Mouse (Mus musculus) intestine, embryonic 14.5 days (tissue): ENCODE data around the gene Eif4a3. TPM values are rescaled to one million over a fixed set of nuclear protein-coding genes. Genes with fewer than 3 reads are reported as not detected.
A peak's percentile ranks its signal among the peaks of the same experiment; 100 is the strongest.
"Not testable (repeated sequence)": the region's sequence is repeated elsewhere in the genome, so short reads cannot be mapped to it uniquely, and the experiment has no call there.

Experiments
- ATAC-seq: fragments of 200-750 bp; cut with Nextera tagmentation; replicated peaks from 2 replicates; pipeline ENCODE4 v1.8.0; 2017; ENCODE audit warnings: low read depth, moderate number of reproducible peaks, moderate TSS enrichment, moderate library complexity; ENCODE audit not compliant: low FRiP score, low TSS enrichment
- DNase-seq: peaks from one replicate; pipeline ENCODE4 v3.0.0-alpha.2; 2018; ENCODE audit warnings: low spot score
- H3K27ac ChIP-seq: fragments of 300-500 bp; sonication (generic); 2 replicates; pipeline ENCODE4 v1.5.1; 2014; ENCODE audit warnings: low read depth, mild to moderate bottlenecking, control low read depth
- H3K27me3 ChIP-seq: fragments of 300-500 bp; sonication (generic); replicated peaks from 2 replicates; pipeline ENCODE4 v1.6.1; 2014; ENCODE audit warnings: low read length, control low read depth; ENCODE audit not compliant: control insufficient read depth, insufficient read depth
- H3K36me3 ChIP-seq: fragments of 300-500 bp; sonication (generic); 2 replicates; pipeline ENCODE4 v1.6.1; 2014; ENCODE audit warnings: low read length, control low read depth; ENCODE audit not compliant: control insufficient read depth, insufficient read depth
- H3K4me1 ChIP-seq: fragments of 300-500 bp; sonication (generic); replicated peaks from 2 replicates; pipeline ENCODE4 v1.6.1; 2014; ENCODE audit warnings: low read length, control low read depth, mixed read lengths; ENCODE audit not compliant: control insufficient read depth, insufficient read depth
- H3K4me2 ChIP-seq: fragments of 300-500 bp; sonication (generic); 2 replicates; pipeline ENCODE4 v1.6.1; 2014; ENCODE audit warnings: low read length
- H3K4me3 ChIP-seq: fragments of 300-500 bp; sonication (generic); 2 replicates; pipeline ENCODE4 v1.5.1; 2014; ENCODE audit warnings: low read depth, low read length, control low read depth, mixed read lengths
- H3K9ac ChIP-seq: fragments of 300-500 bp; sonication (generic); 2 replicates; pipeline ENCODE4 v1.6.1; 2014; ENCODE audit warnings: mild to moderate bottlenecking, low read length
- H3K9me3 ChIP-seq: fragments of 300-500 bp; sonication (generic); 2 replicates; pipeline ENCODE4 v1.6.1; 2016; ENCODE audit warnings: low read length, control low read depth; ENCODE audit not compliant: control insufficient read depth
- WGBS: fragments of 180-500 bp; shearing (Covaris S2); extraction: QIAGEN DNeasy Blood & Tissue Kit; methylation state at CpG from one replicate; pipeline ENCODE4 v1.1.7; 2014; 5-methylcytosine and 5-hydroxymethylcytosine counted together
- polyA plus RNA-seq: library from polyadenylated mRNA; unstranded; fragments of >200 nt; fragmentation: Nextera tagmentation; extraction: Ambion mirVana; gene quantifications from 2 replicates; pipeline ENCODE4 v1.2.1, GENCODE M21; 2014

Eif4a3 gene
- polyA plus RNA-seq, 1 experiment from 2014 or later = 385 TPM

GRCm38 (mm10) chr11:119306762-119307657, 7.1 kb upstream of the Eif4a3 start:
- no peak overlapping the region for H3K9ac ChIP-seq
- ATAC-seq (no peak), DNase-seq (no peak)
- no peak overlapping the region for H3K27ac ChIP-seq
- no peak overlapping the region for H3K4me2 ChIP-seq
- H3K4me3 ChIP-seq = no peak overlapping the region
- WGBS = 57% methylated on average over 13 of the region's 13 CpGs
- no peaks in the 10 kb centered on the region for H3K36me3 ChIP-seq
- no peaks in the 10 kb centered on the region for H3K4me1 ChIP-seq
- H3K27me3 ChIP-seq = no peaks in the 10 kb centered on the region
- no peaks in the 10 kb centered on the region for H3K9me3 ChIP-seq

- Histone ChIP-seq H3K4me3 (no peak overlapping the region), H3K4me2 (no peak overlapping the region), H3K4me1 (peaks cover 6% of the 10 kb centered on the region), H3K36me3 (no peaks in the 10 kb centered on the region), H3K27me3 (no peaks in the 10 kb centered on the region), H3K9me3 (no peaks in the 10 kb centered on the region), H3K9ac (no peak overlapping the region), H3K27ac (no peak overlapping the region)
- 44% methylated on average over 16 of the region's 16 CpGs for WGBS
- ATAC-seq (no peak), DNase-seq (peak; percentile 76)
These were observed 5.2 kb upstream of the Eif4a3 start for GRCm38 (mm10) chr11:119304904-119305712.

- peak overlapping the region; percentile 94 for H3K4me3 ChIP-seq
- H3K27me3 ChIP-seq = no peaks in the 10 kb centered on the region
- peaks cover 25% of the 10 kb centered on the region for H3K36me3 ChIP-seq
- no peak overlapping the region for H3K27ac ChIP-seq
- H3K9me3 ChIP-seq = no peaks in the 10 kb centered on the region
- H3K4me1 ChIP-seq = peaks cover 14% of the 10 kb centered on the region
- no peak for DNase-seq
- H3K4me2 ChIP-seq = peak overlapping the region; percentile 87
- WGBS = 22% methylated on average over 2 of the region's 2 CpGs
- no peak for ATAC-seq
- H3K9ac ChIP-seq = no peak overlapping the region
These were observed 1.1 kb upstream of the Eif4a3 start for GRCm38 (mm10) chr11:119300986-119301385.

GRCm38 (mm10) chr11:119300246-119300935, 502 bp upstream of the Eif4a3 start:
- Histone ChIP-seq H3K4me1 (peaks cover 14% of the 10 kb centered on the region), H3K9me3 (no peaks in the 10 kb centered on the region), H3K27me3 (no peaks in the 10 kb centered on the region), H3K9ac (peak overlapping the region; percentile 99), H3K36me3 (peaks cover 31% of the 10 kb centered on the region), H3K4me2 (peak overlapping the region; percentile 87), H3K4me3 (peak overlapping the region; percentile 94), H3K27ac (peak overlapping the region; percentile 92)
- ATAC-seq = no peak
- 1% methylated on average over 31 of the region's 31 CpGs for WGBS
- peak; percentile 99 for DNase-seq

- H3K4me2 ChIP-seq = peak overlapping the region; percentile 73
- peak overlapping the region; percentile 94 for H3K4me3 ChIP-seq
- H3K27ac ChIP-seq = 0 out of 2 replicates have a peak overlapping the region, but pooled peaks have one; percentile 92
- DNase-seq = no peak
- no peaks in the 10 kb centered on the region for H3K27me3 ChIP-seq
- H3K9me3 ChIP-seq = no peaks in the 10 kb centered on the region
- H3K4me1 ChIP-seq = peaks cover 14% of the 10 kb centered on the region
- 11% methylated on average over 7 of the region's 7 CpGs for whole genome bisulfite sequencing
- no peak for ATAC-seq
- peak overlapping the region; percentile 99 for H3K9ac ChIP-seq
- H3K36me3 ChIP-seq = peaks cover 46% of the 10 kb centered on the region
These were observed 972 bp downstream of the Eif4a3 start for GRCm38 (mm10) chr11:119298917-119299316.

GRCm38 (mm10) chr11:119297996-119298395, 1.9 kb downstream of the Eif4a3 start:
- 84% methylated on average over 6 of the region's 6 CpGs for WGBS
- no peaks in the 10 kb centered on the region for H3K27me3 ChIP-seq
- ATAC-seq = no peak
- H3K4me3 ChIP-seq = no peak overlapping the region
- H3K9ac ChIP-seq = 0 out of 2 replicates have a peak overlapping the region, but pooled peaks have one; percentile 5
- no peak overlapping the region for H3K27ac ChIP-seq
- H3K4me2 ChIP-seq = peak overlapping the region; percentile 73; the same call in 1 of the 2 replicates
- H3K9me3 ChIP-seq = no peaks in the 10 kb centered on the region
- H3K4me1 ChIP-seq = peaks cover 14% of the 10 kb centered on the region
- H3K36me3 ChIP-seq = peaks cover 55% of the 10 kb centered on the region
- DNase-seq = no peak

GRCm38 (mm10) chr11:119292861-119293260, 7.0 kb downstream of the Eif4a3 start:
- peaks cover 99% of the 10 kb centered on the region for H3K36me3 ChIP-seq
- not testable (repeated sequence) for H3K27me3 ChIP-seq, H3K9me3 ChIP-seq, DNase-seq, H3K9ac ChIP-seq, H3K4me1 ChIP-seq, ATAC-seq, H3K27ac ChIP-seq, H3K4me3 ChIP-seq, H3K4me2 ChIP-seq
- WGBS = 97% methylated on average over 8 of the region's 8 CpGs
